Mouse (Mus musculus) MEL (cell line): ENCODE measurements around the gene Rpp25. TPM values are rescaled to one million over a fixed set of nuclear protein-coding genes. Genes with fewer than 3 reads are reported as not detected.

Source experiments
- DNase-seq: peaks from one replicate; pipeline ENCODE4 v3.0.0; 2011; ENCODE audit warnings: low read depth, low spot score
- H3K27ac ChIP-seq: 2 replicates; pipeline ENCODE4 v1.5.1; 2012; ENCODE audit warnings: low read depth, mild to moderate bottlenecking, control low read depth, low read length, moderate library complexity; ENCODE audit not compliant: control insufficient read depth
- H3K27me3 ChIP-seq, 2 experiments: fragments of 150-350 bp in 1 of 2; sonication (generic) in 1 of 2; 2 replicates each; pipeline ENCODE4 v1.6.1; 2012; ENCODE audit warnings: low read length in 2 of 2, mild to moderate bottlenecking in 2 of 2, improper control_type of control experiment in 1 of 2, moderate library complexity in 1 of 2; ENCODE audit not compliant: insufficient read depth in 2 of 2, control insufficient read depth in 1 of 2
- H3K36me3 ChIP-seq, 2 experiments: 2 replicates each; pipeline ENCODE4 v1.6.1; 2012 to 2014; ENCODE audit warnings: low read length in 2 of 2, improper control_type of control experiment in 1 of 2, inconsistent platforms in 1 of 2, mild to moderate bottlenecking in 1 of 2; ENCODE audit not compliant: insufficient read depth in 2 of 2, control insufficient read depth in 1 of 2
- H3K4me1 ChIP-seq, 2 experiments: fragments of 150-350 bp in 1 of 2; sonication (generic) in 1 of 2; 2 replicates each; pipeline ENCODE4 v1.6.1; 2012; ENCODE audit warnings: low read length in 2 of 2, improper control_type of control experiment in 1 of 2, mild to moderate bottlenecking in 1 of 2; ENCODE audit not compliant: insufficient read depth in 2 of 2, control insufficient read depth in 1 of 2
- H3K4me3 ChIP-seq, 2 experiments: fragments of 150-350 bp in 1 of 2; sonication (generic) in 1 of 2; 2 replicates each; pipeline ENCODE4 v1.5.1; 2012; ENCODE audit warnings: low read depth in 2 of 2, low read length in 2 of 2, mild to moderate bottlenecking in 2 of 2, moderate library complexity in 2 of 2, control low read depth in 1 of 2, improper control_type of control experiment in 1 of 2; ENCODE audit not compliant: control insufficient read depth in 1 of 2, insufficient read depth in 1 of 2
- H3K79me2 ChIP-seq: 2 replicates; pipeline ENCODE4 v1.6.1; 2012; ENCODE audit warnings: mild to moderate bottlenecking, low read length, moderate library complexity; ENCODE audit not compliant: control insufficient read depth, poor library complexity, insufficient read depth
- H3K9ac ChIP-seq: 2 replicates; pipeline ENCODE4 v1.6.1; 2012; ENCODE audit warnings: low read depth, mild to moderate bottlenecking, control low read depth, low read length, moderate library complexity; ENCODE audit not compliant: control insufficient read depth, poor library complexity, severe bottlenecking
- H3K9me3 ChIP-seq: fragments of 150-350 bp; sonication (generic); replicated peaks from 2 replicates; pipeline ENCODE4 v1.6.1; 2012; ENCODE audit warnings: mild to moderate bottlenecking, low read length, improper control_type of control experiment, moderate library complexity; ENCODE audit not compliant: insufficient read depth
- BHLHE40 ChIP-seq: IDR thresholded peaks from 2 replicates; pipeline ENCODE4 v1.6.1; 2012; ENCODE audit warnings: low read depth, mild to moderate bottlenecking, inconsistent platforms, low read length, improper control_type of control experiment, borderline replicate concordance
- CHD1 ChIP-seq: IDR thresholded peaks from 2 replicates; pipeline ENCODE4 v1.6.1; 2012; ENCODE audit warnings: low read depth, mild to moderate bottlenecking, inconsistent platforms, low read length, improper control_type of control experiment
- CTCF ChIP-seq, 3 experiments: IDR thresholded peaks in 2 of 3; conservative IDR thresholded peaks in 1 of 3; 2 replicates each; pipeline ENCODE4 v1.5.1; 2011 to 2012; ENCODE audit warnings: low read length in 3 of 3, low read depth in 2 of 3, mild to moderate bottlenecking in 2 of 3, improper control_type of control experiment in 1 of 3, inconsistent platforms in 1 of 3, mixed read lengths in 1 of 3, moderate library complexity in 1 of 3; ENCODE audit not compliant: control insufficient read depth in 1 of 3, insufficient read depth in 1 of 3, poor library complexity in 1 of 3, severe bottlenecking in 1 of 3
- E2F4 ChIP-seq: IDR thresholded peaks from 2 replicates; pipeline ENCODE4 v1.6.1; 2011; ENCODE audit warnings: low read depth, low read length, improper control_type of control experiment, borderline replicate concordance
- ELF1 ChIP-seq: IDR thresholded peaks from 2 replicates; pipeline ENCODE4 v1.6.1; 2014; ENCODE audit warnings: low read depth, mild to moderate bottlenecking, inconsistent platforms, low read length, improper control_type of control experiment, moderate library complexity
- GABPA ChIP-seq: IDR thresholded peaks from 2 replicates; pipeline ENCODE4 v1.6.1; 2012; ENCODE audit warnings: low read depth, mild to moderate bottlenecking, inconsistent platforms, low read length, improper control_type of control experiment, moderate library complexity
- HCFC1 ChIP-seq: IDR thresholded peaks from 2 replicates; pipeline ENCODE4 v1.6.1; 2012; ENCODE audit warnings: low read depth, mild to moderate bottlenecking, inconsistent platforms, low read length, improper control_type of control experiment, moderate library complexity
- JUND ChIP-seq: IDR thresholded peaks from 2 replicates; pipeline ENCODE4 v1.6.1; 2011; ENCODE audit warnings: low read depth, mild to moderate bottlenecking, improper control_type of control experiment, low read length
- KAT2A ChIP-seq: conservative IDR thresholded peaks from 2 replicates; pipeline ENCODE4 v1.6.1; 2012; ENCODE audit warnings: low read depth, low read length, improper control_type of control experiment, inconsistent platforms
- MAZ ChIP-seq: IDR thresholded peaks from 2 replicates; pipeline ENCODE4 v1.6.1; 2012; ENCODE audit warnings: low read depth, mild to moderate bottlenecking, inconsistent platforms, low read length, improper control_type of control experiment
- MEF2A ChIP-seq: IDR thresholded peaks from 2 replicates; pipeline ENCODE4 v1.6.1; 2014; ENCODE audit warnings: low read depth, mild to moderate bottlenecking, inconsistent platforms, low read length, improper control_type of control experiment; ENCODE audit not compliant: poor library complexity, insufficient replicate concordance, severe bottlenecking; ENCODE audit errors: extremely low read depth
- MXI1 ChIP-seq: IDR thresholded peaks from 2 replicates; pipeline ENCODE4 v1.6.1; 2011; ENCODE audit warnings: mild to moderate bottlenecking, low read depth, low read length, improper control_type of control experiment
- MYB ChIP-seq: IDR thresholded peaks from 2 replicates; pipeline ENCODE4 v1.6.1; 2011; ENCODE audit warnings: mild to moderate bottlenecking, low read depth, low read length, improper control_type of control experiment
- MYC ChIP-seq: IDR thresholded peaks from 2 replicates; pipeline ENCODE4 v1.6.1; 2011; ENCODE audit warnings: low read depth, mild to moderate bottlenecking, low read length, improper control_type of control experiment, moderate library complexity
- NELFE ChIP-seq: IDR thresholded peaks from 2 replicates; pipeline ENCODE4 v1.6.1; 2011; ENCODE audit warnings: low read depth, low read length, improper control_type of control experiment
- POLR2A ChIP-seq, 2 experiments: IDR thresholded peaks; 2 replicates each; pipeline ENCODE4 v1.6.1; 2011 to 2012; ENCODE audit warnings: low read length in 2 of 2, mild to moderate bottlenecking in 2 of 2, control low read depth in 1 of 2, improper control_type of control experiment in 1 of 2, low read depth in 1 of 2, moderate library complexity in 1 of 2; ENCODE audit not compliant: control insufficient read depth in 1 of 2, insufficient read depth in 1 of 2, poor library complexity in 1 of 2
- POLR2AphosphoS2 ChIP-seq: IDR thresholded peaks from 2 replicates; pipeline ENCODE4 v1.6.1; 2011; ENCODE audit warnings: low read length, improper control_type of control experiment
- RAD21 ChIP-seq: IDR thresholded peaks from 2 replicates; pipeline ENCODE4 v1.6.1; 2011; ENCODE audit warnings: mild to moderate bottlenecking, low read depth, low read length, improper control_type of control experiment
- RCOR1 ChIP-seq: IDR thresholded peaks from 2 replicates; pipeline ENCODE4 v1.6.1; 2012; ENCODE audit warnings: low read depth, mild to moderate bottlenecking, inconsistent platforms, low read length, improper control_type of control experiment
- SIN3A ChIP-seq: IDR thresholded peaks from 2 replicates; pipeline ENCODE4 v1.6.1; 2012; ENCODE audit warnings: low read length, improper control_type of control experiment, inconsistent platforms
- SMC3 ChIP-seq: IDR thresholded peaks from 2 replicates; pipeline ENCODE4 v1.6.1; 2011; ENCODE audit warnings: low read depth, low read length, improper control_type of control experiment
- TAL1 ChIP-seq: IDR thresholded peaks from 2 replicates; pipeline ENCODE4 v1.6.1; 2012; ENCODE audit warnings: mild to moderate bottlenecking, inconsistent platforms, low read length, moderate library complexity, mixed read lengths
- TCF12 ChIP-seq: IDR thresholded peaks from 2 replicates; pipeline ENCODE4 v1.6.1; 2014; ENCODE audit warnings: low read depth, mild to moderate bottlenecking, inconsistent platforms, low read length, improper control_type of control experiment, moderate library complexity
- UBTF ChIP-seq: IDR thresholded peaks from 2 replicates; pipeline ENCODE4 v1.6.1; 2012; ENCODE audit warnings: low read depth, mild to moderate bottlenecking, inconsistent platforms, low read length, improper control_type of control experiment, moderate library complexity, borderline replicate concordance; ENCODE audit not compliant: insufficient read depth
- USF1 ChIP-seq: IDR thresholded peaks from 2 replicates; pipeline ENCODE4 v1.6.1; 2014; ENCODE audit warnings: low read depth, mild to moderate bottlenecking, inconsistent platforms, low read length, improper control_type of control experiment, moderate library complexity
- USF2 ChIP-seq, 2 experiments: IDR thresholded peaks; 2 replicates each; pipeline ENCODE4 v1.6.1; 2011 to 2012; ENCODE audit warnings: improper control_type of control experiment in 2 of 2, low read length in 2 of 2, borderline replicate concordance in 1 of 2, inconsistent platforms in 1 of 2, low read depth in 1 of 2, mild to moderate bottlenecking in 1 of 2; ENCODE audit not compliant: insufficient read depth in 1 of 2
- ZC3H11A ChIP-seq: IDR thresholded peaks from 2 replicates; pipeline ENCODE4 v1.6.1; 2012; ENCODE audit warnings: low read depth, mild to moderate bottlenecking, inconsistent platforms, low read length, improper control_type of control experiment
- ZNF384 ChIP-seq: IDR thresholded peaks from 2 replicates; pipeline ENCODE4 v1.6.1; 2012; ENCODE audit warnings: low read depth, mild to moderate bottlenecking, inconsistent platforms, low read length, improper control_type of control experiment
- polyA plus RNA-seq, 2 experiments: library from polyadenylated mRNA; stranded (reverse) in 1 of 2; unstranded in 1 of 2; fragments of >175 nt in 1 of 2; fragments of >200 nt in 1 of 2; gene quantifications; 2 replicates each; pipeline versions ENCODE4 v1.2.1 to v1.2.4; 2012; ENCODE audit warnings: low replicate concordance in 2 of 2, low read depth in 1 of 2; ENCODE audit not compliant: insufficient read length in 2 of 2, insufficient read depth in 1 of 2, missing spikeins in 1 of 2
- total RNA-seq: library from RNA; depleted of rRNA; stranded (reverse); fragments of 300-350 nt; gene quantifications from 2 replicates; pipeline ENCODE4 v1.2.3, GENCODE M21; 2012

Gene Rpp25
- total and polyA plus RNA-seq, 3 experiments = 0.12 to 0.68 TPM; not detected in 1

DNA sequence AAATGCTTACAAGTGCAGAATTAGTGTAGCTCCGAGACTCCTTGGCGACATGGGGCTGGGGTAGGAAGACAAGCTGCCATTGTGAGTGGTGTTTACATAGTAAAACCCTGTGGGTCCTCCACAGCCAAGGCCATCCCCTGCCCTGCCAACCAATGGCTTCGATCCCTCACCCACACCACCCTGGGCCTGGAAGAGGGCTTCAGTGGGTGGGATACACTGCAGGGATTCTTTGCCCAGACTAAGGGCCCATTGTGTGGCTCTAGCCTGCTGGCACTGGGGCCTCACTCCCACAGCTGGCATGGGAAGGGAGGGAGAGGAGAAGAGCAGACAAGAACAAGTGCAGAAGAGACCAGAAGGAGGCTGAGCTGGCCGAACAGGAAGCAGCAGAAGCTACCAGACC, 34.9 kb upstream of the Rpp25 start:
- H3K27ac ChIP-seq = no peak overlapping the region
- H3K27me3 ChIP-seq = peaks cover 0 to 1% of the 10 kb centered on the region in 2 experiments; a peak in 1 of 4 replicates
- H3K79me2 ChIP-seq = no peaks in the 10 kb centered on the region; the same call in 1 of the 2 replicates
- no peak overlapping the region for H3K4me3 ChIP-seq
- no peak overlapping the region for H3K9ac ChIP-seq
- TF ChIP-seq USF2 (IDR thresholded peaks at IDR 0.05; ENCODE audit: borderline replicate concordance in 1 of 2, insufficient read depth in 1 of 2, low read depth in 1 of 2, low read length in 2 of 2) = no peak
- no peak for TF ChIP-seq KAT2A
- TF ChIP-seq GABPA = no peak
- TF ChIP-seq MYC = no peak
- TF ChIP-seq POLR2AphosphoS2 = no peak
- TF ChIP-seq HCFC1 = no peak
- TF ChIP-seq E2F4 = no peak
- no peak for TF ChIP-seq JUND
- no peak for TF ChIP-seq MAZ
- TF ChIP-seq RCOR1 = no peak
- no peak for TF ChIP-seq TCF12
- no peak for TF ChIP-seq POLR2A (IDR thresholded peaks at IDR 0.05; ENCODE audit: control insufficient read depth in 1 of 2, insufficient read depth in 1 of 2, low read depth in 1 of 2, low read length in 2 of 2, poor library complexity in 1 of 2)
- no peak for TF ChIP-seq MEF2A
- no peak for TF ChIP-seq BHLHE40
- no peak for TF ChIP-seq CHD1
- TF ChIP-seq ELF1 = no peak
- TF ChIP-seq NELFE = no peak
- no peak for TF ChIP-seq UBTF
- peaks cover 0 to 8% of the 10 kb centered on the region in 2 experiments; a peak in 2 of 4 replicates for H3K4me1 ChIP-seq
- no peaks in the 10 kb centered on the region for H3K9me3 ChIP-seq
- no peak for DNase-seq
- H3K36me3 ChIP-seq = no peaks in the 10 kb centered on the region

GRCm38 (mm10) chr9:57485774-57486173, 18.1 kb upstream of the Rpp25 start:
- Histone ChIP-seq H3K27ac (no peak overlapping the region), H3K4me3 (no peak overlapping the region), H3K4me1 (no peaks in the 10 kb centered on the region), H3K79me2 (no peaks in the 10 kb centered on the region), H3K36me3 (no peaks in the 10 kb centered on the region), H3K9me3 (no peaks in the 10 kb centered on the region), H3K27me3 (no peaks in the 10 kb centered on the region; a peak in 1 of 4 replicates), H3K9ac (no peak overlapping the region)
- DNase-seq = peak; percentile 90
- TF ChIP-seq USF1 (0 out of 2 replicates have a peak, but pooled peaks have one; percentile 32), SMC3 (peak; percentile 99), CTCF (IDR thresholded peaks at IDR 0.05 in 2 of 3, conservative IDR thresholded peaks at IDR 0.05 in 1 of 3; ENCODE audit: control insufficient read depth in 1 of 3, insufficient read depth in 1 of 3, low read depth in 2 of 3, low read length in 3 of 3, poor library complexity in 1 of 3, severe bottlenecking in 1 of 3) (peak; percentile 90 to 99 (median 98)), ZC3H11A (peak; percentile 99), ZNF384 (peak; percentile 47; the same call in 1 of the 2 replicates), TAL1 (no peak), JUND (no peak), ELF1 (0 out of 2 replicates have a peak, but pooled peaks have one; percentile 26), MXI1 (no peak; the same call in 1 of the 2 replicates), MYB (no peak), POLR2A (IDR thresholded peaks at IDR 0.05; ENCODE audit: control insufficient read depth in 1 of 2, insufficient read depth in 1 of 2, low read depth in 1 of 2, low read length in 2 of 2, poor library complexity in 1 of 2) (no peak), RAD21 (peak; percentile 98), SIN3A (peak; percentile 21; the same call in 1 of the 2 replicates), NELFE (no peak)
